ENCODE assay signal across 8 mouse cellular contexts in the genomic region with DNA sequence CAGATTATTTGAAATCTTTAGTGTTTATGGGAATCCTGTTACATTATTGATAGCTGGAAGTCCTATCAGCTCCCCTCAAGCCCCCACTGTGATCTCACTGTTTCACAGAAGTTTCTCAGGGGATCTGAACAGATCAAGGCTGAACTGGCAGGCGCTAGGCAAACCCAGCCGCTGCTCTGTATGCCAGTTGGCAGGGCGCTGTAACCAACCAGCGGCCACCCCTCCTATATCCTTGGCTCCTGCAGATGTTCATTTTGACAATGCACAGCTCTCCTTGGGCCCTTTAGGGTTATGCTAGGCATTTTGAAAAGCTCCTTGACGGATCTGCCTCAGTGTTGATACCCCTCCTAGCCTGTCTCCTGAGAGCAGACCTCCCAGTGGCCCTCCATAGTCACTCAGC.
DNase-seq lines count a peak whose midpoint lies in the region; ATAC-seq and TF ChIP-seq lines count a peak whose summit lies in the region.

No protein-coding gene starts in this region.

- 0 out of 2 replicates have a peak overlapping the region, but pooled peaks have one; percentile 6 for H3K4me3 ChIP-seq in forebrain, embryonic 16.5 days (replicated peaks; ENCODE audit: low read length)
- H3K4me3 ChIP-seq in forebrain, embryonic 13.5 days, result no peak overlapping the region
- H3K4me3 ChIP-seq in kidney, postnatal 0 days (replicated peaks; ENCODE audit: low read depth, low read length), result peak overlapping the region; percentile 16; the same call in 1 of the 2 replicates
- H3K4me3 ChIP-seq in limb, embryonic 10.5 days, result 0 out of 2 replicates have a peak overlapping the region, but pooled peaks have one; percentile 16

- H3K36me3 ChIP-seq in forebrain, embryonic 16.5 days (ENCODE audit: control insufficient read depth, insufficient read depth), result no peaks in the 10 kb centered on the region
- no peaks in the 10 kb centered on the region for H3K36me3 ChIP-seq in forebrain, embryonic 13.5 days (ENCODE audit: poor library complexity, severe bottlenecking)
- no peaks in the 10 kb centered on the region for H3K36me3 ChIP-seq in kidney, postnatal 0 days (ENCODE audit: insufficient read depth, low read length)
- no peaks in the 10 kb centered on the region for H3K36me3 ChIP-seq in limb, embryonic 10.5 days

- no peaks in the 10 kb centered on the region for H3K4me1 ChIP-seq in forebrain, embryonic 16.5 days (replicated peaks; ENCODE audit: control insufficient read depth, insufficient read depth, low read length)
- peaks cover 7% of the 10 kb centered on the region for H3K4me1 ChIP-seq in forebrain, embryonic 13.5 days
- H3K4me1 ChIP-seq in kidney, postnatal 0 days (replicated peaks; ENCODE audit: insufficient read depth, low read length), result peaks cover 2% of the 10 kb centered on the region; the same call in 1 of the 2 replicates
- H3K4me1 ChIP-seq in limb, embryonic 10.5 days, result peaks cover 15% of the 10 kb centered on the region

- WGBS in forebrain, embryonic 16.5 days, result 83% methylated on average over 5 of the region's 5 CpGs
- WGBS in forebrain, embryonic 13.5 days, result 72% methylated on average over 5 of the region's 5 CpGs
- 69% methylated on average over 5 of the region's 5 CpGs for WGBS in kidney, postnatal 0 days
- WGBS in limb, embryonic 10.5 days, result 82% methylated on average over 5 of the region's 5 CpGs

- ATAC-seq in forebrain, embryonic 16.5 days, result no peak
- no peak for ATAC-seq in forebrain, embryonic 13.5 days
- no peak for ATAC-seq in kidney, postnatal 0 days (replicated peaks; ENCODE audit: low FRiP score, low read depth)

- H3K9me3 ChIP-seq in forebrain, embryonic 16.5 days (ENCODE audit: control insufficient read depth, low read length), result no peaks in the 10 kb centered on the region
- H3K9me3 ChIP-seq in forebrain, embryonic 13.5 days (replicated peaks), result no peaks in the 10 kb centered on the region
- H3K9me3 ChIP-seq in kidney, postnatal 0 days (replicated peaks; ENCODE audit: low read length), result no peaks in the 10 kb centered on the region
- no peaks in the 10 kb centered on the region for H3K9me3 ChIP-seq in limb, embryonic 10.5 days (replicated peaks)

- no peak overlapping the region for H3K4me2 ChIP-seq in forebrain, embryonic 16.5 days (ENCODE audit: low read length)
- no peak overlapping the region for H3K4me2 ChIP-seq in forebrain, embryonic 13.5 days
- peak overlapping the region; percentile 41 for H3K4me2 ChIP-seq in kidney, postnatal 0 days (ENCODE audit: low read length)

- H3K27ac ChIP-seq in forebrain, embryonic 16.5 days (ENCODE audit: low read length), result no peak overlapping the region
- no peak overlapping the region for H3K27ac ChIP-seq in forebrain, embryonic 13.5 days
- H3K27ac ChIP-seq in kidney, postnatal 0 days, result peak overlapping the region; percentile 6; the same call in 1 of the 2 replicates
- no peak overlapping the region for H3K27ac ChIP-seq in limb, embryonic 10.5 days

- H3K27me3 ChIP-seq in forebrain, embryonic 16.5 days (replicated peaks; ENCODE audit: control insufficient read depth, insufficient read depth, low read length), result no peaks in the 10 kb centered on the region
- H3K27me3 ChIP-seq in forebrain, embryonic 13.5 days, result peaks cover 3% of the 10 kb centered on the region; the same call in 1 of the 2 replicates
- H3K27me3 ChIP-seq in kidney, postnatal 0 days (ENCODE audit: insufficient read depth, low read length), result no peaks in the 10 kb centered on the region
- H3K27me3 ChIP-seq in limb, embryonic 10.5 days (ENCODE audit: low read depth, poor library complexity, severe bottlenecking), result no peaks in the 10 kb centered on the region

- no peak overlapping the region for H3K9ac ChIP-seq in forebrain, embryonic 16.5 days (replicated peaks; ENCODE audit: low read depth, low read length)
- H3K9ac ChIP-seq in forebrain, embryonic 13.5 days, result no peak overlapping the region
- no peak overlapping the region for H3K9ac ChIP-seq in kidney, postnatal 0 days (ENCODE audit: low read depth, low read length)

- no peak for TF ChIP-seq CTCF in kidney, postnatal 0 days (IDR thresholded peaks at IDR 0.05; ENCODE audit: low read depth)

- DNase-seq in kidney, postnatal 0 days (ENCODE audit: low spot score), result no peak
- DNase-seq in kidney, adult 9 months, result no peak
- DNase-seq in adrenal gland, postnatal 14 days, result peak; percentile 52
- no peak for DNase-seq in limb, embryonic 10.5 days (ENCODE audit: low spot score)
- DNase-seq in layer of hippocampus, postnatal 10 days (ENCODE audit: low spot score in 2 of 2), result no peak
- DNase-seq in right cerebral cortex, adult 18-20 months, result no peak
